Mouse (Mus musculus) embryo, embryonic 11 days (tissue): ENCODE measurements at regions not wholly inside any gene's neighbourhood (a gene's known extent, or its start where the extent isn't known, plus 50 kb on each side); places are given as distances from the start of the nearest gene placed in this dataset.
"Not testable (repeated sequence)": the region's sequence is repeated elsewhere in the genome, so short reads cannot be mapped to it uniquely, and the experiment has no call there.

Experiments used
- DNase-seq: peaks from one replicate; pipeline ENCODE4 v3.0.0-alpha.2; 2015

GRCm38 (mm10) chr12:47163171-47163570 is 344.4 kb upstream of the Nova1 start:
- peak; percentile 16 for DNase-seq

- peak; percentile 59 for DNase-seq
Observed at GRCm38 (mm10) chr12:47162624-47163151, 344.0 kb upstream of the Nova1 start.

- no peak for DNase-seq
Observed at GRCm38 (mm10) chr12:47160626-47161025, 341.9 kb upstream of the Nova1 start.

- not testable (repeated sequence) for DNase-seq
Observed at GRCm38 (mm10) chr12:47155916-47156315, 337.2 kb upstream of the Nova1 start.

GRCm38 (mm10) chr12:47140677-47141076 is 321.9 kb upstream of the Nova1 start:
- no peak for DNase-seq

GRCm38 (mm10) chr12:47129821-47130220 is 311.1 kb upstream of the Nova1 start:
- no peak for DNase-seq

- DNase-seq = no peak
Observed at GRCm38 (mm10) chr12:47128596-47128995, 309.9 kb upstream of the Nova1 start.

GRCm38 (mm10) chr12:47121426-47121825 is 302.7 kb upstream of the Nova1 start:
- no peak for DNase-seq

- no peak for DNase-seq
Observed at GRCm38 (mm10) chr12:47117504-47117903, 298.8 kb upstream of the Nova1 start.

GRCm38 (mm10) chr12:47089234-47089633 is 270.5 kb upstream of the Nova1 start:
- DNase-seq = peak; percentile 3

GRCm38 (mm10) chr12:47074961-47075360 is 256.2 kb upstream of the Nova1 start:
- peak; percentile 7 for DNase-seq

GRCm38 (mm10) chr12:47052474-47052873 is 233.7 kb upstream of the Nova1 start:
- no peak for DNase-seq

- DNase-seq = no peak
Observed at GRCm38 (mm10) chr12:47020810-47021348, 202.2 kb upstream of the Nova1 start.

- DNase-seq = no peak
Observed at GRCm38 (mm10) chr12:46992343-46992742, 173.6 kb upstream of the Nova1 start.

GRCm38 (mm10) chr12:46988972-46989371 is 170.2 kb upstream of the Nova1 start:
- no peak for DNase-seq

- DNase-seq = no peak
Observed at GRCm38 (mm10) chr12:46950223-46950779, 131.6 kb upstream of the Nova1 start.

GRCm38 (mm10) chr12:46945707-46946106 is 127.0 kb upstream of the Nova1 start:
- DNase-seq = no peak

GRCm38 (mm10) chr12:46931086-46931485 is 112.4 kb upstream of the Nova1 start:
- DNase-seq = no peak

- no peak for DNase-seq
Observed at GRCm38 (mm10) chr12:46917286-46917685, 98.6 kb upstream of the Nova1 start.

GRCm38 (mm10) chr12:46878164-46878563 is 59.4 kb upstream of the Nova1 start:
- no peak for DNase-seq

- no peak for DNase-seq
Observed at GRCm38 (mm10) chr12:46870130-46870529, 51.4 kb upstream of the Nova1 start.
